Mouse (Mus musculus): ENCODE measurements around the gene Acvr1b. TPM values are rescaled to one million over a fixed set of nuclear protein-coding genes. Genes with fewer than 3 reads are reported as not detected.

Gene Acvr1b
- polyA plus RNA-seq, 1 experiment from 2014 or later: 30.4 TPM

DNA sequence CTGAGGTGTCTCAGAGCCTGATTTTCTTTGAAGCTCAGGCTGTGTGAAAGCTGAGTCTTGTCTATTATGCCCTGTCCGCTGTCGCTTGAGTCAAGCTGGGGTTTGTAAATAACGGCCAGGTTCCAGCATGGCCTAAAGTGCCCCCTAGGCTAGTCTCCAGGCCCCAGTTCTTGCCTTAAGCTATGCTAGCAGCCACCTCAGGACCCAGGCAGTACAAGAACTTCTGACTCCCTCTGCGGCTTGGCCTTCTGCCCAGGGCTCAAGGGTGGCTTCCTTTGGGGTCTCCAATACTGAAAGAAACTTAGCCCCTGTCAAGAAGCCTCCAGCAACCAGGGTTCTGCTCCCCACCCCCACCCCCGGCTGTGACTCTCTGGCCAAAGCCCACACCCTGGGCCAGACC, 29.7 kb upstream of the Acvr1b start:
- H3K4me1 ChIP-seq (ENCODE audit: control insufficient read depth, insufficient read depth, low read length): peaks cover 24% of the 10 kb centered on the region; the same call in 1 of the 2 replicates
- no peak for ATAC-seq (ENCODE audit: low FRiP score, low TSS enrichment)
- 83% methylated on average over 5 of the region's 5 CpGs for WGBS

GRCm38 (mm10) chr15:101144779-101145178, 29.1 kb upstream of the Acvr1b start:
- 85% methylated on average over 8 of the region's 8 CpGs for WGBS
- no peak overlapping the region for H3K9ac ChIP-seq (replicated peaks; ENCODE audit: low read length)

More for the DNA sequence above, 29.7 kb upstream of the Acvr1b start:
- Histone ChIP-seq H3K4me3 (replicated peaks; ENCODE audit: low read depth, low read length) (no peak overlapping the region), H3K27me3 (ENCODE audit: control insufficient read depth, insufficient read depth, low read length) (no peaks in the 10 kb centered on the region), H3K27ac (replicated peaks; ENCODE audit: low read depth, low read length) (no peak overlapping the region), H3K9me3 (ENCODE audit: control insufficient read depth, low read length) (no peaks in the 10 kb centered on the region), H3K36me3 (ENCODE audit: control insufficient read depth, insufficient read depth, low read length) (no peaks in the 10 kb centered on the region), H3K9ac (replicated peaks; ENCODE audit: low read length) (no peak overlapping the region), H3K4me2 (ENCODE audit: low read length) (no peak overlapping the region)
- DNase-seq: no peak

GRCm38 (mm10) chr15:101145424-101146099, 28.3 kb upstream of the Acvr1b start:
- Histone ChIP-seq H3K4me3 (replicated peaks; ENCODE audit: low read depth, low read length) (no peak overlapping the region), H3K9me3 (ENCODE audit: control insufficient read depth, low read length) (no peaks in the 10 kb centered on the region), H3K4me2 (ENCODE audit: low read length) (peak overlapping the region; percentile 21; the same call in 1 of the 2 replicates), H3K36me3 (ENCODE audit: control insufficient read depth, insufficient read depth, low read length) (no peaks in the 10 kb centered on the region), H3K27ac (replicated peaks; ENCODE audit: low read depth, low read length) (no peak overlapping the region), H3K4me1 (ENCODE audit: control insufficient read depth, insufficient read depth, low read length) (peaks cover 11% of the 10 kb centered on the region; the same call in 1 of the 2 replicates), H3K9ac (replicated peaks; ENCODE audit: low read length) (no peak overlapping the region), H3K27me3 (ENCODE audit: control insufficient read depth, insufficient read depth, low read length) (no peaks in the 10 kb centered on the region)
- peak; percentile 88 for ATAC-seq (ENCODE audit: low FRiP score, low TSS enrichment)
- peak; percentile 94 for DNase-seq
- WGBS: 8% methylated on average over 19 of the region's 19 CpGs

More at GRCm38 (mm10) chr15:101144779-101145178, 29.1 kb upstream of the Acvr1b start:
- ATAC-seq (ENCODE audit: low FRiP score, low TSS enrichment) (no peak), DNase-seq (no peak)
- Histone ChIP-seq H3K4me3 (replicated peaks; ENCODE audit: low read depth, low read length) (no peak overlapping the region), H3K4me2 (ENCODE audit: low read length) (no peak overlapping the region), H3K27me3 (ENCODE audit: control insufficient read depth, insufficient read depth, low read length) (no peaks in the 10 kb centered on the region), H3K27ac (replicated peaks; ENCODE audit: low read depth, low read length) (no peak overlapping the region), H3K9me3 (ENCODE audit: control insufficient read depth, low read length) (no peaks in the 10 kb centered on the region), H3K4me1 (ENCODE audit: control insufficient read depth, insufficient read depth, low read length) (peaks cover 18% of the 10 kb centered on the region; the same call in 1 of the 2 replicates), H3K36me3 (ENCODE audit: control insufficient read depth, insufficient read depth, low read length) (no peaks in the 10 kb centered on the region)

- Histone ChIP-seq H3K4me1 (ENCODE audit: control insufficient read depth, insufficient read depth, low read length) (peaks cover 7% of the 10 kb centered on the region; the same call in 1 of the 2 replicates), H3K36me3 (ENCODE audit: control insufficient read depth, insufficient read depth, low read length) (no peaks in the 10 kb centered on the region), H3K4me2 (ENCODE audit: low read length) (no peak overlapping the region), H3K4me3 (replicated peaks; ENCODE audit: low read depth, low read length) (no peak overlapping the region), H3K9ac (replicated peaks; ENCODE audit: low read length) (no peak overlapping the region), H3K27me3 (ENCODE audit: control insufficient read depth, insufficient read depth, low read length) (no peaks in the 10 kb centered on the region), H3K9me3 (ENCODE audit: control insufficient read depth, low read length) (no peaks in the 10 kb centered on the region), H3K27ac (replicated peaks; ENCODE audit: low read depth, low read length) (no peak overlapping the region)
- WGBS: 69% methylated on average over 15 of the region's 15 CpGs
- no peak for DNase-seq
- ATAC-seq (ENCODE audit: low FRiP score, low TSS enrichment): no peak
These were observed 27.5 kb upstream of the Acvr1b start for GRCm38 (mm10) chr15:101146100-101146965.

GRCm38 (mm10) chr15:101147115-101147909, 26.6 kb upstream of the Acvr1b start:
- Histone ChIP-seq H3K4me2 (ENCODE audit: low read length) (no peak overlapping the region), H3K27ac (replicated peaks; ENCODE audit: low read depth, low read length) (no peak overlapping the region), H3K27me3 (ENCODE audit: control insufficient read depth, insufficient read depth, low read length) (no peaks in the 10 kb centered on the region), H3K4me1 (ENCODE audit: control insufficient read depth, insufficient read depth, low read length) (peaks cover 7% of the 10 kb centered on the region; the same call in 1 of the 2 replicates), H3K9ac (replicated peaks; ENCODE audit: low read length) (no peak overlapping the region), H3K9me3 (ENCODE audit: control insufficient read depth, low read length) (no peaks in the 10 kb centered on the region), H3K4me3 (replicated peaks; ENCODE audit: low read depth, low read length) (no peak overlapping the region), H3K36me3 (ENCODE audit: control insufficient read depth, insufficient read depth, low read length) (no peaks in the 10 kb centered on the region)
- ATAC-seq (ENCODE audit: low FRiP score, low TSS enrichment) (no peak), DNase-seq (no peak)
- WGBS: 74% methylated on average over 16 of the region's 16 CpGs

DNA sequence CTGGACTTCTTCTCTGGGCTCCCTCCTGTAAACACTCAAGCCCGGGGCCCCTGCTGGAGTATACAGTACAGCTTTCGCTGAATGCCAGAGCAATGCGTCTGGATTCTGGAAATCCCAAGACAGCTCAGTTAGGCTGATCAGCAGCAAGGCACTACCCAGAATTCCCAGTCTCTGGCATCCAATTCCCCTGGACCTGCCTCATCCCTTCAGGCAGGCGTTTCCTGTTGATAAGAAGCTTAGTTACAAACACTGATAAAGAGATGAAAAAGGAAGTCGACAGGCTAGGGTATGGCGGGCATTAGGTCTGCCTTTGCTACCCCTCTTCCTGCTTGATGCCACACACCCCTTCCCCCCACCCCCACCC, 26.0 kb upstream of the Acvr1b start:
- Histone ChIP-seq H3K36me3 (ENCODE audit: control insufficient read depth, insufficient read depth, low read length) (no peaks in the 10 kb centered on the region), H3K9ac (replicated peaks; ENCODE audit: low read length) (no peak overlapping the region)
- 34% methylated on average over 6 of the region's 6 CpGs for WGBS

GRCm38 (mm10) chr15:101148604-101149003, 25.3 kb upstream of the Acvr1b start:
- Histone ChIP-seq H3K36me3 (ENCODE audit: control insufficient read depth, insufficient read depth, low read length) (no peaks in the 10 kb centered on the region), H3K27ac (replicated peaks; ENCODE audit: low read depth, low read length) (no peak overlapping the region), H3K4me1 (ENCODE audit: control insufficient read depth, insufficient read depth, low read length) (peaks cover 7% of the 10 kb centered on the region; the same call in 1 of the 2 replicates), H3K9ac (replicated peaks; ENCODE audit: low read length) (no peak overlapping the region), H3K4me3 (replicated peaks; ENCODE audit: low read depth, low read length) (no peak overlapping the region), H3K9me3 (ENCODE audit: control insufficient read depth, low read length) (no peaks in the 10 kb centered on the region), H3K27me3 (ENCODE audit: control insufficient read depth, insufficient read depth, low read length) (no peaks in the 10 kb centered on the region), H3K4me2 (ENCODE audit: low read length) (no peak overlapping the region)
- 73% methylated on average over 6 of the region's 6 CpGs for WGBS
- DNase-seq (no peak), ATAC-seq (ENCODE audit: low FRiP score, low TSS enrichment) (no peak)

More for the DNA sequence above, 26.0 kb upstream of the Acvr1b start:
- Histone ChIP-seq H3K4me3 (replicated peaks; ENCODE audit: low read depth, low read length) (no peak overlapping the region), H3K4me1 (ENCODE audit: control insufficient read depth, insufficient read depth, low read length) (peaks cover 7% of the 10 kb centered on the region; the same call in 1 of the 2 replicates), H3K27ac (replicated peaks; ENCODE audit: low read depth, low read length) (no peak overlapping the region), H3K27me3 (ENCODE audit: control insufficient read depth, insufficient read depth, low read length) (no peaks in the 10 kb centered on the region), H3K9me3 (ENCODE audit: control insufficient read depth, low read length) (no peaks in the 10 kb centered on the region), H3K4me2 (ENCODE audit: low read length) (no peak overlapping the region)
- DNase-seq: no peak
- ATAC-seq (ENCODE audit: low FRiP score, low TSS enrichment): no peak

Data from midbrain, embryonic 14.5 days (tissue).